Mouse (Mus musculus): ENCODE data around the gene Cdh3. TPM values are rescaled to one million over a fixed set of nuclear protein-coding genes. Genes with fewer than 3 reads are reported as not detected.
A peak's percentile ranks its signal among the peaks of the same experiment; 100 is the strongest.

Cdh3 gene
- total and polyA plus RNA-seq, 3 experiments, result not detected

GRCm38 (mm10) chr8:106574283-106574682 is 63.6 kb downstream of the Cdh3 start:
- no peaks in the 10 kb centered on the region for H3K79me2 ChIP-seq (replicated peaks; ENCODE audit: control insufficient read depth, extremely low read depth, insufficient read depth, poor library complexity, severe bottlenecking)
- dilution Hi-C loops (cut with MboI; ENCODE audit: extremely low pct_ligation_motif_present, extremely low pct_unique_long_range_greater_than_20kb, low sequenced_read_pairs), result no loop called here
- peaks cover 5 to 27% of the 10 kb centered on the region in 2 experiments; a peak in 3 of 4 replicates for H3K4me1 ChIP-seq (ENCODE audit: control insufficient read depth in 1 of 2, insufficient read depth in 2 of 2)
- TF ChIP-seq TBP (conservative IDR thresholded peaks at IDR 0.05; ENCODE audit: low read depth, low read length), result no peak
- no peak for TF ChIP-seq MYC (IDR thresholded peaks at IDR 0.05; ENCODE audit: low read depth, low read length)
- TF ChIP-seq KAT2A (IDR thresholded peaks at IDR 0.05; ENCODE audit: insufficient replicate concordance, low read length), result no peak
- no peak for TF ChIP-seq USF1 (IDR thresholded peaks at IDR 0.05; ENCODE audit: low read depth, low read length)
- no peak for TF ChIP-seq ZMIZ1 (IDR thresholded peaks at IDR 0.05; ENCODE audit: low read depth, low read length)
- no peak for TF ChIP-seq MAZ (IDR thresholded peaks at IDR 0.05; ENCODE audit: low read depth, low read length)
- no peak for TF ChIP-seq IRF4 (IDR thresholded peaks at IDR 0.05; ENCODE audit: low read depth, low read length)
- no peak for TF ChIP-seq USF2 (conservative IDR thresholded peaks at IDR 0.05; ENCODE audit: low read depth, low read length)
- no peak for TF ChIP-seq CHD1 (IDR thresholded peaks at IDR 0.05; ENCODE audit: low read depth, low read length)
- no peak for TF ChIP-seq PAX5 (IDR thresholded peaks at IDR 0.05; ENCODE audit: low read length)
- TF ChIP-seq BHLHE40 (IDR thresholded peaks at IDR 0.05; ENCODE audit: low read depth, low read length), result no peak
- no peak for TF ChIP-seq MAFK (IDR thresholded peaks at IDR 0.05; ENCODE audit: insufficient replicate concordance, low read length)
- no peak for TF ChIP-seq CTCF (conservative IDR thresholded peaks at IDR 0.05 in 1 of 2, IDR thresholded peaks at IDR 0.05 in 1 of 2; ENCODE audit: low read depth in 2 of 2, low read length in 2 of 2)
- TF ChIP-seq HCFC1 (IDR thresholded peaks at IDR 0.05; ENCODE audit: low read depth, low read length), result no peak
- no peak for TF ChIP-seq ZNF384 (IDR thresholded peaks at IDR 0.05; ENCODE audit: low read depth, low read length)
- no peak for TF ChIP-seq POLR2A (IDR thresholded peaks at IDR 0.05; ENCODE audit: low read depth, low read length)
- TF ChIP-seq TCF12 (IDR thresholded peaks at IDR 0.05; ENCODE audit: low read depth, low read length), result no peak
- no peak for TF ChIP-seq SIN3A (IDR thresholded peaks at IDR 0.05; ENCODE audit: low read length)
- TF ChIP-seq ZKSCAN1 (IDR thresholded peaks at IDR 0.05; ENCODE audit: borderline replicate concordance, low read depth, low read length), result no peak
- peaks cover 1% of the 10 kb centered on the region for H3K27me3 ChIP-seq (replicated peaks)
- in situ Hi-C loops (cut with MboI; ENCODE audit: low pct_ligation_motif_present, low pct_unique_long_range_greater_than_20kb, low sequenced_read_pairs), result no loop called here
- no peaks in the 10 kb centered on the region for H3K36me3 ChIP-seq (replicated peaks in 1 of 2; ENCODE audit: control insufficient read depth in 1 of 2, insufficient read depth in 1 of 2, low read length in 1 of 2)
- no peak overlapping the region for H3K9ac ChIP-seq (ENCODE audit: insufficient read depth, low read depth)
- no peak overlapping the region for H3K4me3 ChIP-seq (replicated peaks in 1 of 3; ENCODE audit: low read depth in 2 of 3, low read length in 2 of 3, poor library complexity in 1 of 3)
- H3K9me3 ChIP-seq (replicated peaks; ENCODE audit: low read length), result no peaks in the 10 kb centered on the region
- DNase-seq (ENCODE audit: extremely low read depth), result no peak
- H3K4me2 ChIP-seq (ENCODE audit: insufficient read depth, low read depth, poor library complexity, severe bottlenecking), result no peak overlapping the region
- no peak overlapping the region for H3K27ac ChIP-seq (ENCODE audit: insufficient read depth, low read depth)

- Histone ChIP-seq H3K4me3 (replicated peaks in 1 of 3; ENCODE audit: low read depth in 2 of 3, low read length in 2 of 3, poor library complexity in 1 of 3) (no peak overlapping the region), H3K4me2 (ENCODE audit: insufficient read depth, low read depth, poor library complexity, severe bottlenecking) (no peak overlapping the region)
- in situ Hi-C loops (cut with MboI; ENCODE audit: low pct_ligation_motif_present, low pct_unique_long_range_greater_than_20kb, low sequenced_read_pairs), result no loop called here
Measured at GRCm38 (mm10) chr8:106576849-106577555, 66.3 kb downstream of the Cdh3 start.

More at GRCm38 (mm10) chr8:106576849-106577555, 66.3 kb downstream of the Cdh3 start:
- no peak overlapping the region; the same call in 1 of the 2 replicates for H3K9ac ChIP-seq (ENCODE audit: insufficient read depth, low read depth)
- TF ChIP-seq RAD21 (IDR thresholded peaks at IDR 0.05; ENCODE audit: low read depth, low read length) (no peak), MXI1 (IDR thresholded peaks at IDR 0.05; ENCODE audit: low read depth, low read length) (no peak), ETS1 (conservative IDR thresholded peaks at IDR 0.05; ENCODE audit: low read depth, low read length) (peak; percentile 39)
- H3K9me3 ChIP-seq (replicated peaks; ENCODE audit: low read length), result no peaks in the 10 kb centered on the region
- H3K36me3 ChIP-seq (replicated peaks in 1 of 2; ENCODE audit: control insufficient read depth in 1 of 2, insufficient read depth in 1 of 2, low read length in 1 of 2), result no peaks in the 10 kb centered on the region
- H3K4me1 ChIP-seq (ENCODE audit: control insufficient read depth in 1 of 2, insufficient read depth in 2 of 2), result peaks cover 5 to 27% of the 10 kb centered on the region in 2 experiments; a peak in 3 of 4 replicates
- no peak overlapping the region for H3K27ac ChIP-seq (ENCODE audit: insufficient read depth, low read depth)
- DNase-seq (ENCODE audit: extremely low read depth), result peak; percentile 78
- H3K79me2 ChIP-seq (replicated peaks; ENCODE audit: control insufficient read depth, extremely low read depth, insufficient read depth, poor library complexity, severe bottlenecking), result no peaks in the 10 kb centered on the region
- no peaks in the 10 kb centered on the region for H3K27me3 ChIP-seq (replicated peaks)
- dilution Hi-C loops (cut with MboI; ENCODE audit: extremely low pct_ligation_motif_present, extremely low pct_unique_long_range_greater_than_20kb, low sequenced_read_pairs), result no loop called here

Measured in CH12.LX (cell line).